Mouse (Mus musculus) kidney, embryonic 16.5 days (tissue): ENCODE data around the gene Ptbp1. TPM values are rescaled to one million over a fixed set of nuclear protein-coding genes. Genes with fewer than 3 reads are reported as not detected.

Source experiments
- ATAC-seq: fragments of 200-750 bp; cut with Nextera tagmentation; 2 replicates; pipeline ENCODE4 v1.8.0; 2017; ENCODE audit warnings: moderate TSS enrichment; ENCODE audit not compliant: low FRiP score, low TSS enrichment
- H3K27ac ChIP-seq: fragments of 300-500 bp; sonication (generic); 2 replicates; pipeline ENCODE4 v1.5.1; 2014; ENCODE audit warnings: low read length
- H3K27me3 ChIP-seq: fragments of 300-500 bp; sonication (generic); 2 replicates; pipeline ENCODE4 v1.6.1; 2014; ENCODE audit warnings: low read length, control low read depth, mixed read lengths; ENCODE audit not compliant: insufficient read depth
- H3K36me3 ChIP-seq: fragments of 300-500 bp; sonication (generic); 2 replicates; pipeline ENCODE4 v1.6.1; 2014; ENCODE audit warnings: low read length, control low read depth, mixed read lengths; ENCODE audit not compliant: insufficient read depth
- H3K4me1 ChIP-seq: fragments of 300-500 bp; sonication (generic); 2 replicates; pipeline ENCODE4 v1.6.1; 2014; ENCODE audit warnings: low read length, control low read depth, mixed read lengths; ENCODE audit not compliant: insufficient read depth
- H3K4me2 ChIP-seq: fragments of 300-500 bp; sonication (generic); replicated peaks from 2 replicates; pipeline ENCODE4 v1.6.1; 2014; ENCODE audit warnings: low read depth, low read length
- H3K4me3 ChIP-seq: fragments of 300-500 bp; sonication (generic); 2 replicates; pipeline ENCODE4 v1.5.1; 2014; ENCODE audit warnings: mild to moderate bottlenecking, low read length
- H3K9ac ChIP-seq: fragments of 300-500 bp; sonication (generic); replicated peaks from 2 replicates; pipeline ENCODE4 v1.6.1; 2014; ENCODE audit warnings: low read length
- H3K9me3 ChIP-seq: fragments of 300-500 bp; sonication (generic); 2 replicates; pipeline ENCODE4 v1.6.1; 2016; ENCODE audit warnings: low read length, control low read depth
- WGBS: fragments of 180-500 bp; shearing (Covaris S2); extraction: QIAGEN DNeasy Blood & Tissue Kit; methylation state at CpG from one replicate; pipeline ENCODE4 v1.1.7; 2014; 5-methylcytosine and 5-hydroxymethylcytosine counted together
- polyA plus RNA-seq: library from polyadenylated mRNA; unstranded; fragments of >200 nt; fragmentation: Nextera tagmentation; extraction: Ambion mirVana; gene quantifications from 2 replicates; pipeline ENCODE4 v1.2.1, GENCODE M21; 2015

Ptbp1 gene
- polyA plus RNA-seq, 1 experiment from 2014 or later, result 431 TPM

DNA sequence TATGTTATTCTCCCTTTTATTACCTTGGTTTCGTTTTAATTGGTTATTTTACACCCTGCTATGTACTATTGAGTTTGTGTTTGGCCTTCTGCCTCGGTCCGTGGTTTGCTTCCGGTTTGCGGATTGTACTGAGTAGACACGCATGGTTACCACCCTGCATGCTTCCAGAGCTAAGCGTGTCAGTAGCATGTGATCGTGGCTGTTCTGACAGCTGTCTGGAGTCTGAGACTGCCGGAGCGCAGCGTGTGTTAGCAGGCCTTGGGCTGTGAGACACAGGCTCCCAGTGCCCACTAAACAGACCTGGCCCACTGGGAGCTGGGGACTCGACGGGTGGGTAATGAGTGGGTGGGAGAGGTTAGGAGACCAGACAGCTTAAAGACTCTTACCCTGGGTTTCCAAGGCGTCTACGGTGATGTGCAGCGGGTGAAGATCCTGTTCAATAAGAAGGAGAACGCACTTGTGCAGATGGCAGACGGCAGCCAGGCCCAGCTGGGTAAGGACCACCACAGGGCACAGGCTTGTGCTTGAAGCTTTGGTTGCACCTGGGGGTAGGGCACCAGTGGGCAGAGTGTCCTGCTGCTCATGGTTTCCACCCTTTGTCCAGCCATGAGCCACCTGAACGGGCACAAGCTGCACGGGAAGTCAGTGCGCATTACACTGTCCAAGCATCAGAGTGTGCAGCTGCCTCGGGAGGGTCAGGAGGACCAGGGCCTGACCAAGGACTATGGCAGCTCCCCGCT is 8.0 kb downstream of the Ptbp1 start:
- Histone ChIP-seq H3K27ac (peak overlapping the region; percentile 53; the same call in 1 of the 2 replicates), H3K4me2 (no peak overlapping the region), H3K9ac (no peak overlapping the region), H3K4me3 (no peak overlapping the region), H3K9me3 (no peaks in the 10 kb centered on the region), H3K36me3 (peaks cover 75% of the 10 kb centered on the region), H3K27me3 (no peaks in the 10 kb centered on the region), H3K4me1 (peaks cover 56% of the 10 kb centered on the region)
- WGBS, result 75% methylated on average over 23 of the region's 23 CpGs
- no peak for ATAC-seq

DNA sequence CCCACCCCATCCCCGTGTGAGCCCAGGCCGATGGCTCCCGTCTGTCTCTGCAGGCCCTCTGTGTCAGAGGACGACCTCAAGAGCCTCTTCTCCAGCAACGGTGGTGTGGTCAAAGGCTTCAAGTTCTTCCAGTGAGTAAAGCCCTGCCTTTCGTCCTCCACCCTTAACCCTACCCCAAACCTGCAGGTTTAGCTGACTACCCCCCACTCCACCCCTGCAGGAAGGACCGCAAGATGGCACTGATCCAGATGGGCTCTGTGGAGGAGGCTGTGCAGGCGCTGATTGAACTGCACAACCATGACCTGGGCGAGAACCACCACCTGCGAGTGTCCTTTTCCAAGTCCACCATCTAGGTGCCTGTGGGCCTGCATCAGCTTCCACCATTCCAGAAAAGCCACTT is 8.7 kb downstream of the Ptbp1 start:
- H3K4me1 ChIP-seq, result peaks cover 48% of the 10 kb centered on the region
- no peak for ATAC-seq
- no peak overlapping the region for H3K27ac ChIP-seq

DNA sequence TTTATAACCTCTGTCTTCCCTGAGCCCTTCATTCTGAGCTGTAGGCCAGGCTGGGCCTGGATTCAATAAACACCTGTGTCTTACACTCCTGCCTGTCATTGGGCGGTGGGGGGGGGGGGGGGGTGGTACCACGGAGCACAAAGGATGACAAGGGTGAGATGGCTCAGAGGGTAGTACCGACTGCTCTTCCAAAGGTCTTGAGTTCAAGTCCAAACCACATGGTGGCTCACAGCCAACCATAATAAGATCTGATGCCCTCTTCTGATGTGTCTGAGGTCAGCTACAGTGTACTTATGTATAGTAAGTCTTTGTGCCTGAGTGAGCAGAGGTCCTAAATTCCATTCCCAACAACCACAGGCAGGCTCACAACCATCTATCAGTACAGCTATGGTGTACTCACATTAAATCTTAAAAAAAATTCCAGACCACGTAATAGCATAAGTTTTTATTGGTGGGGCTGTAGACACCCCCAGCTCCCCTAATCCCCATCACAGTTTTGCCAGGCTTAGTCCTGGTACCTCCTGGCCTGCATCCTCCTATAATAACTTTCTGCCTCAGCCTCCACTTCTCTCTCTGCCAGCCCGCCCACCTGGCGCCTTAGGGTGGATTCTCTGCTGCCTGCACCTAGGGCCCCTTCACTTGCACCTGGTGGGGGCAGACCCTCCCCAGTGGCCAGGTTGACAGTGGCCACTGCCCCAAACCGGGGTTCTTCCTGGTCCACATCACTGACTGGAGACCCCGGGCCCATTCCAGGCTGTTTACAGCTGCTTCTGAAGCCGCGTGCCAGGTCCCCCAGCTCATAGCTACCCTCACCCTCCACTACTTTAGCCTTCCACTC is 10.3 kb downstream of the Ptbp1 start:
- WGBS, result 43% methylated on average over 10 of the region's 10 CpGs
- H3K36me3 ChIP-seq, result peaks cover 59% of the 10 kb centered on the region
- peaks cover 32% of the 10 kb centered on the region for H3K4me1 ChIP-seq
- H3K4me3 ChIP-seq, result no peak overlapping the region
- no peaks in the 10 kb centered on the region for H3K27me3 ChIP-seq
- 0 out of 2 replicates have a peak overlapping the region, but pooled peaks have one; percentile 11 for H3K9ac ChIP-seq
- H3K27ac ChIP-seq, result 0 out of 2 replicates have a peak overlapping the region, but pooled peaks have one; percentile 29
- peak; percentile 21 for ATAC-seq
- no peaks in the 10 kb centered on the region for H3K9me3 ChIP-seq
- no peak overlapping the region for H3K4me2 ChIP-seq

More for the DNA sequence above, 8.7 kb downstream of the Ptbp1 start:
- Histone ChIP-seq H3K9me3 (no peaks in the 10 kb centered on the region), H3K36me3 (peaks cover 70% of the 10 kb centered on the region), H3K4me3 (no peak overlapping the region), H3K9ac (no peak overlapping the region), H3K4me2 (no peak overlapping the region), H3K27me3 (no peaks in the 10 kb centered on the region)
- 56% methylated on average over 10 of the region's 10 CpGs for WGBS

DNA sequence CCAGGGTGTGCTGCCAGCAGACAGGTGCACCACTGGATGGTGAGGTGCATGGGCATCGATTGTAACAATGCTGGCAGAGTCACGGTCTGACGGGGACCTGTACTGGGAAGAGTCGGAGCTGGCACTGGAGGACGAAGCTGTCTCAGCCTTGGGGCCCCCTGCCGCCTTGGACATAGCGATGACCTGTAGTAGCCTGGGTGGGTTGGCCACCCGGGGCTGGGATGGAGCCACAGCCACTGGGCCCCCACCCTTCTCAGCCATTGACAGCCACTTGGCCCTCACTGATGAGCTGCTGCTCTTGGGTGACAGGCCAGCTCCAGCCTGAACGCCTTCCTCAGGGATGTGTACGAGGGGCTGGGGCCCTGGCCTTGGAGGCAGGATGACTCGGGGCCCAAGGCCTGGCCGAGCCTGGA is 11.0 kb downstream of the Ptbp1 start:
- no peaks in the 10 kb centered on the region for H3K9me3 ChIP-seq
- H3K4me2 ChIP-seq, result no peak overlapping the region
- WGBS, result 54% methylated on average over 12 of the region's 12 CpGs
- ATAC-seq, result peak; percentile 23
- H3K36me3 ChIP-seq, result peaks cover 53% of the 10 kb centered on the region
- no peaks in the 10 kb centered on the region for H3K27me3 ChIP-seq
- no peak overlapping the region for H3K4me3 ChIP-seq
- peaks cover 26% of the 10 kb centered on the region for H3K4me1 ChIP-seq
- 0 out of 2 replicates have a peak overlapping the region, but pooled peaks have one; percentile 11 for H3K9ac ChIP-seq
- H3K27ac ChIP-seq, result no peak overlapping the region

DNA sequence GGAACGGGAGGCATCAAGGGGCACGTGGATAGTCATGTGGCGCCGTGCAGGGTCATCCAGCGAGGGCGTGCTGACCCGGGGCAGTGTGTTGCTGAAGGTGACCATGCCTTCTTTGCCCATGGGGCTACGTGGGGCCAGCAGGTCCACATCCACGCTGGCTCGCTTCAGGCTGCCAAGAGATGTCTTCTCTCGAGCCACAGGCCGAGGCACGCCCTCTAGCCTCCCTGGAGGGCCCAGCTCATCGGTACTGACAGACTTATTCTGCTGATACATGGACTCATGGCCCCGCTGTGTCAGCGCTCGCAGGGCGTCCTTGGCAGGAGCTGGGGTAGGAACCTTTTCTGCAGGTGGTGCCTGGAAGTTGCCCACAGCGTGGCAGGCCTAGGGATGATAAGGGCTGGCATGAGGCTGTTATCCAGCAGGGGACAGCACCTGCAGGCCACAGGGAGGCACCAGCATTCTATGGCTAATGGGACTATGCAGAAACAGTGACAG is 11.6 kb downstream of the Ptbp1 start:
- Histone ChIP-seq H3K4me3 (no peak overlapping the region), H3K4me2 (no peak overlapping the region), H3K4me1 (peaks cover 19% of the 10 kb centered on the region), H3K9ac (no peak overlapping the region), H3K27ac (no peak overlapping the region), H3K36me3 (peaks cover 47% of the 10 kb centered on the region), H3K27me3 (no peaks in the 10 kb centered on the region), H3K9me3 (no peaks in the 10 kb centered on the region)
- 67% methylated on average over 19 of the region's 19 CpGs for WGBS
- ATAC-seq, result no peak; the same call in 1 of the 2 replicates

DNA sequence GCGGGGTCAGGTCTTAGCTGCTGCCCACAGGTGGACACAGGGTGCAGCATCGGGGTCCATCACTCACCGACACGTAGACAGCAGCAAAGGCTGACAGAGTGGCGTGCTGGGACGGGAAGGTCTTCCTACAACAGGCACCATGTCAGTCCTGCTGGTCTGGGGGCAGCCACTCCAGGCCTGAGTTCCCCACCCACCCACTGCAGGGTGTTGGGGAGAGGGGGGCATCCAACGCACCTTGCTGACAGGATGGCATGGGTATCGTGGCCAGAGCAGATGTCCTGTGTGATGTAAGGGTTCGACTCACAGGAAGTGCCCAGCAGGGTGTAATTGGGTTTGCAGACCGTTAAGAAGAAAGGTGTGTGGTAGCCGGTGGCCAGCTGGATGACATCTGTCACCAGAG is 12.4 kb downstream of the Ptbp1 start:
- H3K9ac ChIP-seq, result no peak overlapping the region
- no peak overlapping the region for H3K27ac ChIP-seq
- peaks cover 45% of the 10 kb centered on the region for H3K36me3 ChIP-seq
- no peaks in the 10 kb centered on the region for H3K9me3 ChIP-seq
- 78% methylated on average over 11 of the region's 11 CpGs for WGBS
- H3K4me2 ChIP-seq, result no peak overlapping the region
- H3K27me3 ChIP-seq, result no peaks in the 10 kb centered on the region
- no peak for ATAC-seq
- peaks cover 12% of the 10 kb centered on the region; the same call in 1 of the 2 replicates for H3K4me1 ChIP-seq
- no peak overlapping the region for H3K4me3 ChIP-seq

DNA sequence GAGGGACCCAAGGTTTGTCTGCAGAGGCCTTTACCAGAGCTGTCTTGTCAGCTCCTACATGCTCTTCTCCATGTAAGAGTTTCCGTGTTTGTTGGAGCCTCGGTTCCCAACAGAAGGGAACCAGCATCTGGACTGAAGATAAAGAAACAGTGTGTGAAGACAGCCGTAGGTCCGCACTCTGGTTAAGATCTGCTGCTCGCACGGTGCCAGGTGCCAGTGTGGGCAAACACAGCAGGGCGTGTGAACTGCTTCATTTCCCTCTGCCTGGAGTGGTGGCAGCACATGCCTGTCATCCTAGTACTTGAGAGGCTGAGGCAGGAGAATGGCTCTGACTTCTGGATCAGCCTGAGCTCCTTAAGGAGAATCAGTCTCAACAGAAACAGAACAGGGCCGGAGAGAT is 17.6 kb downstream of the Ptbp1 start:
- Histone ChIP-seq H3K27me3 (no peaks in the 10 kb centered on the region), H3K4me3 (no peak overlapping the region), H3K36me3 (peaks cover 7% of the 10 kb centered on the region), H3K9me3 (no peaks in the 10 kb centered on the region), H3K27ac (no peak overlapping the region), H3K4me2 (no peak overlapping the region), H3K9ac (no peak overlapping the region), H3K4me1 (peaks cover 20% of the 10 kb centered on the region)
- no peak for ATAC-seq
- 94% methylated on average over 8 of the region's 8 CpGs for WGBS

DNA sequence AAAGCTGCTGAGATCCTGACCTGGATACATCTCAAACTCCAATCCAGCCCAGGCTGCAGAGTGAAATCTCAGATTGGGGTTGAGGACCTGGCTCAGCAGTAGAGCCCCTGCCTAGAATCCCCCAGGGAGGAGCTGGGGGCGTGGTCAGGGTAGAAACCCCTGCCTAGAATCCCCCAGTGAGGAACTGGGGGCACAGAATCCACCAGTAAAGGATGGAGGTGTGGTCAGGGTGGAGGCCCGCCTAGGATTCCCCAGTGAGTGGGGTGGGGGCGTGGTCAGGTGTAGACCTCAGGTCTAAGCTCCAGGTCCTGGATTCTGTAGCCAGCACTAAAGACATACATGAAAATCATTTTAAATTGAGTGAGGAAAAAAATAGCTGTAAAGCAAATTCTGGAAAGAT is 18.6 kb downstream of the Ptbp1 start:
- 0 out of 2 replicates have a peak overlapping the region, but pooled peaks have one; percentile 29 for H3K27ac ChIP-seq
- peak overlapping the region; percentile 92; the same call in 1 of the 2 replicates for H3K9ac ChIP-seq
- H3K4me2 ChIP-seq, result peak overlapping the region; percentile 97
- peak overlapping the region; percentile 78 for H3K4me3 ChIP-seq
- H3K4me1 ChIP-seq, result peaks cover 29% of the 10 kb centered on the region
- no peak for ATAC-seq
- 54% methylated on average over 3 of the region's 3 CpGs for WGBS
- H3K36me3 ChIP-seq, result peaks cover 6% of the 10 kb centered on the region
- H3K27me3 ChIP-seq, result no peaks in the 10 kb centered on the region
- H3K9me3 ChIP-seq, result no peaks in the 10 kb centered on the region

DNA sequence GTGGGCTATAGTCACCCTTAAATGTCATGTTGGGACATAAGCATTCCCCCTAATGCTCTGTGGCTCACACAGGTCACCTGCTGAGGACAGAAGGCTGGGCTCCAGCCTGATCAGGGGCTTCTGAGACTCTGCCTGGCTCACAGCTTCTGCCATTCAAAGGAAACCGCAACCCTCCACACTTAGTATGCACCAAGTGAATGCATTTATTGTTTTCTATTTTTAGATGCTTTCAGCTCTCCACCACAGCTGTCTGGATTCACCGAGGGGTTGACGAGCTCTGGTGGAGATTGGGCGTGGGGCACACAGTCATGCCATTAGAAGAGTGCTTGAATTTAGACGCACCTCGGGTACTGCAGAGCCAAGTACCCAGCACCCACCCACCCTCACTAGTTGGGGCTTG is 19.1 kb downstream of the Ptbp1 start:
- Histone ChIP-seq H3K27ac (peak overlapping the region; percentile 29; the same call in 1 of the 2 replicates), H3K4me1 (peaks cover 32% of the 10 kb centered on the region), H3K36me3 (peaks cover 6% of the 10 kb centered on the region), H3K4me3 (peak overlapping the region; percentile 78), H3K9ac (peak overlapping the region; percentile 92), H3K9me3 (no peaks in the 10 kb centered on the region), H3K4me2 (peak overlapping the region; percentile 97), H3K27me3 (no peaks in the 10 kb centered on the region)
- ATAC-seq, result no peak
- 7% methylated on average over 6 of the region's 6 CpGs for WGBS
